Mouse (Mus musculus) urinary bladder, adult 18-20 months (tissue): ENCODE data around the gene Zfand2b.

Experiments used
- DNase-seq, 2 experiments: peaks; one replicate each; pipeline ENCODE4 v3.0.0; 2022; ENCODE audit warnings: low spot score in 2 of 2, mixed read lengths in 2 of 2

Zfand2b gene

GRCm38 (mm10) chr1:75159540-75160255 is 8.7 kb upstream of the Zfand2b start:
- DNase-seq, result no peak

GRCm38 (mm10) chr1:75160256-75160617 is 8.2 kb upstream of the Zfand2b start:
- DNase-seq, result no peak

- no peak for DNase-seq
Observed at GRCm38 (mm10) chr1:75168093-75168471, 364 bp upstream of the Zfand2b start.

DNA sequence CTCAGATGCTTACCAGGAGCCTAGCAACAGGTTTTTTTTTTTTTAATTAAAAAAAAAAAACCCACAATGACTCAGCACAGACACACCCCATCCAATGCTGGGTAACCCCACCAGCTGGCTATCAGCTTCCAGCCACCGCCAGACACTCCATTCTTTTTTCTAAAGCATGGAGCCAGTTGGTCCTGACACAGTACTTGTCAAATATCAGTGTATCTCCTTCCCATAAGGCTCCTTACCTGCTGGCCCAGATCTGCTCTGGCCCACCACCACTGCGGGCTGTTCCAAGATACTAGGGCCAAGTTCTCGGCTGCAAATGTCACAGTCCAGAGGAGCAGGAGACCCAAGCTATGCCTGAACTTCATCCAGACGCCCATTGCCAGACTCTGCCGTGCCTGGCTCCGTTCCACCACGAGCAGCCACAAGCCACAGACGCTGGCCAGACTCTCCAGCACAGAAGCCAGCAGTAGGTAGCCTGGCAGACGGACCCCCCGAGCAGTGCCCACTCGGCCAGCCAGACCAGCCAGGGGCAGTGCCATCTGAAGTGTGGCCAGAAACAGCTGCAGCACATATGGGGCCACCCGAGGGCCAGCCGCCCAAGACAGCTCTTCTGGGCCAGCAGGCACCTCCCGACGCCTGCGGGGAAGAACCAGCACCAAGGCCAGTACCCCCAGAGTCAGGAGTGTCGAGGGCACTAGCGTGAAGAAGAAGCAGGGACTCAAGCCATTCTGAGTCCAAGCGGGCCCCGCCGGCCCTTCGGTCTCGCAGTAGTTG is 11.1 kb downstream of the Zfand2b start:
- DNase-seq, result peak in 1 of 2 experiments; percentile 39

GRCm38 (mm10) chr1:75180105-75180590 is 11.7 kb downstream of the Zfand2b start, which contains the start of gene Abcb6:
Gene Abcb6, minus strand, starts transcription at chr1:75180392.
- DNase-seq, result peak; percentile 74 to 75

- DNase-seq, result no peak
Observed at GRCm38 (mm10) chr1:75180741-75181140, 12.3 kb downstream of the Zfand2b start.

DNA sequence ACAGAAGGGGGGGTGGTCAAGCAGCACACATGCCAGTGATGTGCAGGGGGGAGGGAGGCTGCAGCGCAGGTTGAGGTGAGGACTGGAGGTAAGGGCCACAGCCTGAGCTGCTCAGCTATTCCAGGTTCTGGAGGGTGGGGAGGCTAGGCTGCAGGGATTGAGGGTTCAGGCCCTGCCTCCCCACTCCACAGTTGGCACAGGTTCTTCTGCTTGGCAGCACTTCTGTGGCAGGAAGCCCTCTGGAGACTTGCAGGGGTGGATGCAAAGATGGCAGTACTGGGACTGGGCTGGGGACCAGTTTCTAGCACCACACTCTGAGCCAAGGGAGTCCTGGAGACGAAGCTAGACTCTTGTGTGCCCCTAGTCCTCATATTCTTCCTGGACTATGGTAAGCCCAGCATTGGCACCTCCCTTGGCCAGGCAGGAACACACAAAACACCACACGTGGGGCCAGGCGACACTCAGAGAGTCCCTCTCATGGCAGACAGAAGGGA is 13.0 kb downstream of the Zfand2b start:
- DNase-seq, result no peak

DNA sequence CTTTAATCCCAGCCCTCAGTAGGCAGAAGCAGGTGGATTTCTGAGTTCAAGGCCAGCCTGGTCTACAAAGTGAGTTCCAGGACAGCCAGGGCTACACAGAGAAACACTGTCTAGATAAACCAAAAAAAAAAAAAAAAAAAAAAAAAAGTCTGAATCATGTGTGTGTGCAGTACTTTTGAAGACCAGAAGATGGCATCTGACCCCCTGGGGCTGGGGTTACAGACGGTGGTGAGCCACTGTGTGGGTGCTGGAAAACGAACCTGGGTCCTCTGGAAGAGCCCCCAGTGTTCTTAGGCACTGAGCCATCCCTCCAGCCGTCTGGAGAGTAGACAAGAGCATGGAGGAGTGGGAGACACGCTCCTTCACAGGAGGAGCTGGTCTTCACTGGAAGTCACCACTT is 13.7 kb downstream of the Zfand2b start:
- DNase-seq, result no peak

- no peak for DNase-seq
Observed at GRCm38 (mm10) chr1:75185495-75185894, 17.0 kb downstream of the Zfand2b start.

DNA sequence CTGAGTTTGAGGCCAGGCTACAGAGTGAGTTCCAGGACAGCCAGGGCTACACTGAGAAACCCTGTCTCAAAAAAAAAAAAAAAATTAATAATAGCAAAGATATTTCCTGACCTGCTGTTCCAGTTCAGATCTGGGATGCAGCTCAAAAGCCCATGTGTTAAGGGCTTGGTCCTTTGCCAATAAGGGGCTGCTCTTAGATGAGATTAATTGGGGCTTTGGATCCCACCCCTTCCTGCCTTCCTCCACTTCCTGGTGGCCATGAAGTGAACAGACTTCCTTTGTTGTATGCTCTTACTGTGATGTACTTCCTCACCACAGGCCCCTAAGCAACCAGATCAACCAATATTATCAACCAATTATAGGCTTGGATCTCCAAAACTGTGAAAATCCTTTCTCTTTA is 18.7 kb downstream of the Zfand2b start:
- DNase-seq, result no peak

- no peak for DNase-seq
Observed at GRCm38 (mm10) chr1:75187914-75188483, 19.6 kb downstream of the Zfand2b start.

GRCm38 (mm10) chr1:75190577-75190976 is 22.1 kb downstream of the Zfand2b start:
- DNase-seq, result no peak

DNA sequence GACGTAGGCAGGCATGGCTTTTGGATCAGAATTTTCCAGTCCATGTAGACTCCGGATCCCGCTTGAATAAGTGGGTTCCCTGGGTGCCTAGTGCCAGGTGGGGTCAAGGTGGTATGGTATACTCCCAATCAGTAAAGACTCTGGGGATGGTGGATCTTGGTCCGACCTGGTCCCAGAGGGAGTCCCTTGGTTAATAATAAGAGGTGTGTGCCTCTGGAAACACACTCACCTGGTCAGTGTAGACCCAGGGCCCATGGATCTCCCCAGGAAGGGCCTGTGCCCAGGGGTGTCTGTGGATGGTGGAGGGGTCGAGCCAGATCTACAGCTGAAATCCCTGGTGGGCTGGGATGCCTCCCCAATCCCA is 22.8 kb downstream of the Zfand2b start:
- no peak for DNase-seq

- peak; percentile 86 to 96 for DNase-seq
Observed at GRCm38 (mm10) chr1:75191622-75192402, 23.4 kb downstream of the Zfand2b start, which contains the start of the genes Ankzf1 and Atg9a. Gene Ankzf1, plus strand, starts transcription at chr1:75192151. Gene Atg9a, minus strand, starts transcription at chr1:75192196.

- peak in 1 of 2 experiments; percentile 33 for DNase-seq
Observed at GRCm38 (mm10) chr1:75192452-75192851, 24.0 kb downstream of the Zfand2b start.

DNA sequence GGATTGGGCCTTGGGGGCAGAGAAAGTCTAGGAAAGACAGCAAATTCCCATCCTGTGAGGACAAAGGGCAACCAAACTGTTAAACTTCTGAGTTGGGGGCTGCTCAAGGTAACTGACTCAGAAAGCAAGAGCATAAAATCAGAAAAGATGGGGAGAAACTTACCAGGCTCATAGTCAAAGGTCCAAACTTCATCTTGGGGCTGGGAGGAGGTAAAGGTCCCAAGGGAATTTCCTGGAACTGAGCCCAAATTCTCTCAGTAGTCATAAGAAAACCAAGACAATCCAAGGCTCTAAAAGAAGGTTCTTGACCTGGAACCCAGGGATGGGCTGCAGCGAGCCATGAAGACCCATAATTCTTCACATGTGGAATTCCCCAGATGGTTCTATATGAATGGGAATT is 32.8 kb downstream of the Zfand2b start:
- no peak for DNase-seq

GRCm38 (mm10) chr1:75208967-75209678 is 40.7 kb downstream of the Zfand2b start:
- DNase-seq, result no peak

DNA sequence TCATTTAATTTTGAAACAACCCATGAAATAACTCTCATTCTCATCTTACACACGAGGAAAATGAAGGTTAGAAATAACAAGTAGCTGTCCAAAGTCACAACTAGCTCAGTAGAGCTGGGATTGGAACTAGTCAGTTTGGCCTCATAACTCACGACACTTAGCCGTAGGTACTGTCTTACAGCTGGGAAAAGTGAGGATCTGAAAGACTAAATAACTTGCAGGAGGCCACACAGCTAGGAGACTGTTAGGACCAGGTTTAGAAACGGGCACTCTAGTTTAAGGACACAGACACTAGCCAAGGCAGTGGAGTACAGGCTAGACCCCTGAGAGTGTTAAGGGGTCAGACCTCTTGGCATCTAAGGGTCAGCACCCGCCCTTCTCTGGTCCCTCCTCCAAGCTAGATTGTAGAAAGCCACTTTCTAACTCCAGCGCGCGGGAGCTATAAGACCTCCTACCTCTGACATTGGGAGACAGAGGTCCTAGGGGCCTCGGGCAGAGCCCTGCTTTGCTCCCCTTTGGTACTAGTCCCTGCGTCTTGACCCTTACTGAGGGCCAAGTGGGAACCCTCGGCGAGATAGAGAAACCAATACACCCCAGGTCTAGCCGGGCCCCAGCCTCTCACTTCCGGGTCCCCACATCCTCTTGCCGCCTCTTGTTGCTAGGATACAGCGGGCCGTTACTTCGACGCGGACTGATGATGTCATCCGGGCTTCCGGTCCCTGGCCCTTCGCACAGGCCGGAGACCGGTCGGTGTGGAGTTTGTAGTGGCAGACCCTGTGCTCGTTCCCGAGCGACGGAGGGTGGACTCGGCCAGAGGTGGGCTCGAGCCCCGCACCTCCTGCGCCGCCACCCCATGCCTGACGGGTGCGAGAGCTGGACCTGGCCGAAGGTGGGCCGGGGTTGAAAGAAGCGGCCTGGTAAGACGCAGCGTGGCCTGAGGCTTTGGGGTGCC is 42.0 kb downstream of the Zfand2b start, which contains the start of the genes Glb1l and Stk16:
Gene Glb1l, minus strand, starts transcription at position 678 of the 952 bp plus-strand sequence.
Gene Stk16, plus strand, starts transcription at position 703 of the 952 bp plus-strand sequence.
- peak; percentile 92 to 96 for DNase-seq

DNA sequence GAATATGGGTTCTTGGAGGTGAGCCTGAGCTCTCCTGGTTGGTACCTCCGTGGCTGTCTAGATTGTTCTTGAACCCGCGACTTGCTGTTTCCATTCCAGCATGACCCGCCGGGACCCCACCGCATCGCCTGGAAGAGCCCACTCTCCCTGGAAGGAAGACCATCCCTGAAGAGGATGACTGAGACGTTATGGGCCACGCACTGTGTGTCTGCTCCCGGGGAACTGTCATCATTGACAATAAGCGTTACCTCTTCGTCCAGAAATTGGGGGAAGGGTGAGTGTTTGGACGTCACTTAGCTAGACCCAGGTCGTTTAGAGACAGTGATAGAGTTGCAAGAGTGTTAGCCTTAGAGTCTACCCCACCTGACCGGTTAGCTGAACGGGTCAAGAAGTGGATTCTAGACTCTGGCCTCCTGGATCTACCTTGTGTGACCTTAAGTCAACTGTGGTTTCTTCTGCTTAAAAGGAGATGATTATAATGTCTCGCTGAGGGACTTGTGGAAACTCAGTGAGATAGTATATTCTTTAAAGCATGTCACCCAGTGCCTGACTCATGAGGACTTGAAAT is 42.8 kb downstream of the Zfand2b start:
- no peak for DNase-seq
